Mouse (Mus musculus) bone marrow macrophage, adult 2 months (primary cell): ENCODE data around the gene Smc4. TPM values are rescaled to one million over a fixed set of nuclear protein-coding genes. Genes with fewer than 3 reads are reported as not detected.
"Not testable (repeated sequence)": the region's sequence is repeated elsewhere in the genome, so short reads cannot be mapped to it uniquely, and the experiment has no call there.

ENCODE experiments used
- H3K27ac ChIP-seq: 2 replicates; pipeline ENCODE4 v1.5.1; 2012; ENCODE audit warnings: low read depth, low read length; ENCODE audit not compliant: insufficient read depth
- H3K4me1 ChIP-seq: 2 replicates; pipeline ENCODE4 v1.6.1; 2012; ENCODE audit warnings: low read length; ENCODE audit not compliant: control insufficient read depth, insufficient read depth
- H3K4me3 ChIP-seq: 2 replicates; pipeline ENCODE4 v1.5.1; 2012; ENCODE audit warnings: mild to moderate bottlenecking, low read length, moderate library complexity; ENCODE audit not compliant: insufficient read depth
- CTCF ChIP-seq: IDR thresholded peaks from 2 replicates; pipeline ENCODE4 v1.5.1; 2012; ENCODE audit warnings: low read depth, mild to moderate bottlenecking, low read length, moderate library complexity
- POLR2A ChIP-seq: IDR thresholded peaks from 2 replicates; pipeline ENCODE4 v1.6.1; 2012; ENCODE audit warnings: mild to moderate bottlenecking, low read depth, low read length, borderline replicate concordance
- polyA plus RNA-seq: library from polyadenylated mRNA; stranded (reverse); fragments of >200 nt; gene quantifications from 2 replicates; pipeline ENCODE4 v1.2.4, GENCODE M21; 2012; ENCODE audit not compliant: missing spikeins, insufficient read depth, insufficient read length

Gene Smc4
- polyA plus RNA-seq, 1 experiment = 100 TPM

GRCm38 (mm10) chr3:69017181-69017580 is 12.6 kb downstream of the Smc4 start:
- Histone ChIP-seq H3K4me3 (no peak overlapping the region), H3K4me1 (peaks cover 5% of the 10 kb centered on the region; the same call in 1 of the 2 replicates), H3K27ac (no peak overlapping the region)
- TF ChIP-seq CTCF (no peak), POLR2A (no peak)

- not testable (repeated sequence) for H3K27ac ChIP-seq, H3K4me1 ChIP-seq, H3K4me3 ChIP-seq
These were observed 14.1 kb downstream of the Smc4 start for GRCm38 (mm10) chr3:69018635-69019034.

- H3K4me1 ChIP-seq = peaks cover 2% of the 10 kb centered on the region; the same call in 1 of the 2 replicates
- H3K4me3 ChIP-seq = no peak overlapping the region
- TF ChIP-seq POLR2A = no peak
- no peak for TF ChIP-seq CTCF
- H3K27ac ChIP-seq = no peak overlapping the region
These were observed 15.7 kb downstream of the Smc4 start for GRCm38 (mm10) chr3:69020285-69020684.

DNA sequence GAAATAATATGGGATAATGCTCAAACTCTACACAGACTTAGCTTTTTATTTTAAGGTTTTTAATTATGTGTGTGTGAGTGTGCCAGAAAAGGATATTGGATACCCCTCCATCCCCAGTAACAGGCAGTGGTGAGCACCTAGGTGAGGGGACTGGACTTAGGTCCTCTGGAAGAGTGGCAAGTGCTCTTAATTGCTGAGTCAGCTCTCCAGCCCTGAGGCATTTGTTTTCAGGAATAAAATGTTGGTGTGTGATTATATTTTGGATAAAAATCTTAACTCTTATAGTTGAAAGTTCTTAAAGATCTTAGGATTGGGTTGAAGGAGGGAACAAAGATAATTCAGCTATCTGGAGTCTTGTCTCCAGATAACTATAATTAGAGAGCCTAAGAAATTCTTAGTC is 16.2 kb downstream of the Smc4 start:
- TF ChIP-seq POLR2A (no peak), CTCF (no peak)
- no peak overlapping the region for H3K4me3 ChIP-seq
- H3K4me1 ChIP-seq = peaks cover 2% of the 10 kb centered on the region; the same call in 1 of the 2 replicates
- no peak overlapping the region for H3K27ac ChIP-seq

DNA sequence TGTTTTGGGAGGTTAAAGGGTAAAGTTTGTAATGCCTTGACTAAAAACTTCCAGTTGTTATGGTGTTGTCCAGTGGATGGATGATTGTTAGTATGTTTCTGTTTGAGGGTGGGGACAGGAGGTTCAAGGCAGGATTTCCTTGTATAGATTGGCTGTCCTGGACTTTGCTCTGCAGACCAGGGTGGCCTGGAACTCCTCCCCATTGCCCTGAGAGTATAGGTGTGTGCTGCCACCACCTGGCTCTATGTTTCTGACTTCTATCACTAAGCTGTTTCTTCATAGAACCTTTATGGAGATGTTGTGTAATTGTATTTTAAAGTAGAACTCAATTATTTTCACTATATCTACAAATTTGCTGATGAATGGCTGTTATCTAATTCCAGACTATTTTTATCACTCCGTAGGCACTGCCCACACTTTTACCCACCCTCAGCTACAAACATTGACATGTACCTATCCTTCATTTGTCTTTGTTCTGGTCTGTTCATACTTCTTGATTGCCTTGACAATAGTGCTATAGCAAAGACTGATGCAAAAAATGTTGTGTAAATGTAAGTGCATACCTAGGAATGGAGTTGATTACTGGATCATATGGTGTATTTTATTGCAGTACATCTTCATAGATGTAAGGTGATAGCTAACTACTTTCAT is 21.7 kb downstream of the Smc4 start:
- Histone ChIP-seq H3K4me3 (no peak overlapping the region), H3K4me1 (no peaks in the 10 kb centered on the region), H3K27ac (no peak overlapping the region)
- TF ChIP-seq POLR2A = no peak
- TF ChIP-seq CTCF = no peak

DNA sequence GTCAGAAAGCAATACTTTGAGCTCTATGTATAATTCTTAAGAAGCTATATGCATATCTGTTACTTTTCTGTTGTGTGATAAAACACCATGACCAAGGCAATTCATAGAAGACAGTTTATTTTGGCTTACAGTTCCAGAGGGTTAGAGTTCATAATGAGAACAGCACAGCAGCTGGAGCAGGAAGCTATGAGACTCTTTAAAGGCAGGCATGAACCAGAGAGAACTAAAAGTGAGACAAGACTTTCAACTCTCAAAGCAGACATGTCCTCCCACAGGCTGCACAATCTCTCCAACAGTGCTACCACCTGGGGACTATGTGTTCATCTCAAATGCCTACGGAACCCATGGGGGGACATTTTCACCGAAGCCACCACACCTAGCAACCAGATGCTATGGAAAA is 35.6 kb downstream of the Smc4 start:
- 0 out of 2 replicates have a peak overlapping the region, but pooled peaks have one; percentile 1 for H3K4me3 ChIP-seq
- TF ChIP-seq CTCF (no peak), POLR2A (no peak)
- H3K27ac ChIP-seq = no peak overlapping the region; the same call in 1 of the 2 replicates
- peaks cover 7% of the 10 kb centered on the region for H3K4me1 ChIP-seq

- TF ChIP-seq POLR2A (no peak), CTCF (no peak)
- Histone ChIP-seq H3K4me1 (peaks cover 10% of the 10 kb centered on the region), H3K4me3 (peak overlapping the region; percentile 36), H3K27ac (no peak overlapping the region)
These were observed 36.8 kb downstream of the Smc4 start for GRCm38 (mm10) chr3:69041298-69041697.

GRCm38 (mm10) chr3:69044167-69044591 is 39.6 kb downstream of the Smc4 start:
- H3K4me3 ChIP-seq = peak overlapping the region; percentile 100
- no peak for TF ChIP-seq CTCF
- TF ChIP-seq POLR2A = no peak
- peaks cover 10% of the 10 kb centered on the region for H3K4me1 ChIP-seq
- peak overlapping the region; percentile 57 for H3K27ac ChIP-seq

- H3K27ac ChIP-seq = peak within 1 kb of the TSS; percentile 67
- no peak for TF ChIP-seq CTCF
- TF ChIP-seq POLR2A = no peak
These were observed 40.3 kb downstream of the Smc4 start, which contains the start of gene Trim59 for GRCm38 (mm10) chr3:69044645-69045399. TSS of gene Trim59 (minus strand) at chr3:69044755.

DNA sequence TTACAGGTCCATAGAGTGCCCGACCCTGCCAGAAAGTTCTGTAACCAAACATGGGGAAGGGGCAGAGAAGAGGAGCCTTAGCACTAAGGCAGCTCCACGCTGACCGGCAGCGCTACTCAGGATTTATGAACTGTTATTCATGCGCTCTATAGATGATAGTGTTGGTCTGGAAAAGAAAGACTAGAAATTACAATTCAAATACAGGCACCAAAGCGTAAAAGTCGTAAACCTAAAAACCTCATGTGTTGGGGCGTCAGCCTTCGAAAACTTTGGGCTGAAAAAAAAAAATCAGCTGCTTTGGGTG is 40.8 kb downstream of the Smc4 start:
- peak overlapping the region; percentile 100 for H3K4me3 ChIP-seq
- no peak for TF ChIP-seq POLR2A
- no peak for TF ChIP-seq CTCF
- H3K27ac ChIP-seq = peak overlapping the region; percentile 67

More at GRCm38 (mm10) chr3:69044645-69045399, 40.3 kb downstream of the Smc4 start, which contains the start of gene Trim59:
- H3K4me1 ChIP-seq = peaks cover 8% of the 10 kb centered on the region
- H3K4me3 ChIP-seq = peak within 1 kb of the TSS; percentile 100

More for the DNA sequence above, 40.8 kb downstream of the Smc4 start:
- H3K4me1 ChIP-seq = peaks cover 5% of the 10 kb centered on the region
